In genomic region chr17:69207562-69208312, GRCm38 (mm10) we compare ENCODE assay signal across 14 mouse cellular contexts.
DNase-seq lines count a peak whose midpoint lies in the region; ATAC-seq lines count a peak whose summit lies in the region.
"Had no signal": no experiment of that assay in that cellular context is flagged by ENCODE, and none has a peak within 500 bp of the region (broad histone marks: within the 10 kb centered on the region; RNA-seq: fewer than 3 reads in every experiment).

No protein-coding gene starts in this region.

- H3K27ac ChIP-seq in forebrain, embryonic 15.5 days (replicated peaks) = no peak overlapping the region
- 0 out of 2 replicates have a peak overlapping the region, but pooled peaks have one; percentile 7 for H3K27ac ChIP-seq in limb, embryonic 10.5 days
- no peak overlapping the region for H3K27ac ChIP-seq in neural tube, embryonic 14.5 days (ENCODE audit: low read depth, low read length)
- H3K27ac ChIP-seq: gastrocnemius, adult 2 months; liver, embryonic 12.5 days had no signal

- ATAC-seq in frontal cortex, adult (ENCODE audit: low TSS enrichment) = peak; percentile 72
- ATAC-seq in forebrain, embryonic 15.5 days (replicated peaks) = peak; percentile 63
- peak; percentile 82 for ATAC-seq in neural tube, embryonic 14.5 days (ENCODE audit: low read depth)
- ATAC-seq: liver, embryonic 12.5 days had no signal

- 27% methylated on average over 15 of the region's 15 CpGs for WGBS in forebrain, embryonic 15.5 days
- WGBS in limb, embryonic 10.5 days = 58% methylated on average over 15 of the region's 15 CpGs
- WGBS in neural tube, embryonic 14.5 days = 17% methylated on average over 15 of the region's 15 CpGs

- H3K9ac ChIP-seq in forebrain, embryonic 15.5 days (replicated peaks) = no peak overlapping the region
- 0 out of 2 replicates have a peak overlapping the region, but pooled peaks have one; percentile 16 for H3K9ac ChIP-seq in neural tube, embryonic 14.5 days (replicated peaks; ENCODE audit: low read depth, low read length)
- H3K9ac ChIP-seq: liver, embryonic 12.5 days had no signal

- H3K4me2 ChIP-seq in forebrain, embryonic 15.5 days (replicated peaks) = no peak overlapping the region
- H3K4me2 ChIP-seq in neural tube, embryonic 14.5 days (ENCODE audit: low read depth, low read length) = 0 out of 2 replicates have a peak overlapping the region, but pooled peaks have one; percentile 11
- H3K4me2 ChIP-seq: liver, embryonic 12.5 days had no signal

- DNase-seq in frontal cortex, adult 2 months (ENCODE audit: extremely low spot score in 1 of 2, low spot score in 1 of 2) = no peak
- no peak for DNase-seq in limb, embryonic 10.5 days (ENCODE audit: low spot score)
- no peak for DNase-seq in right cerebral cortex, adult 2 months (ENCODE audit: low spot score in 2 of 2)
- no peak for DNase-seq in thymus, postnatal 14 days
- DNase-seq in ovary, postnatal 36 days (ENCODE audit: low spot score) = no peak
- DNase-seq: adrenal gland, adult 8-10 months; cerebellum, postnatal 36 days; gastrocnemius, adult 2 months; kidney, postnatal 25 days; lung, postnatal 10 days had no signal

- H3K4me1 ChIP-seq in forebrain, embryonic 15.5 days = peaks cover 6% of the 10 kb centered on the region; the same call in 1 of the 2 replicates
- H3K4me1 ChIP-seq in limb, embryonic 10.5 days = peaks cover 8% of the 10 kb centered on the region
- 0 out of 2 replicates have a peak, but pooled peaks cover 3% of the 10 kb centered on the region for H3K4me1 ChIP-seq in neural tube, embryonic 14.5 days (ENCODE audit: control insufficient read depth, insufficient read depth, low read length)
- H3K4me1 ChIP-seq: liver, embryonic 12.5 days had no signal

- peaks cover 7% of the 10 kb centered on the region for H3K36me3 ChIP-seq in forebrain, embryonic 15.5 days
- peaks cover 11% of the 10 kb centered on the region for H3K36me3 ChIP-seq in limb, embryonic 10.5 days
- H3K36me3 ChIP-seq in neural tube, embryonic 14.5 days (ENCODE audit: control insufficient read depth, insufficient read depth, low read length) = no peaks in the 10 kb centered on the region

- no peaks in the 10 kb centered on the region for H3K27me3 ChIP-seq in forebrain, embryonic 15.5 days
- H3K27me3 ChIP-seq in limb, embryonic 10.5 days (ENCODE audit: low read depth, poor library complexity, severe bottlenecking) = no peaks in the 10 kb centered on the region
- no peaks in the 10 kb centered on the region for H3K27me3 ChIP-seq in neural tube, embryonic 14.5 days (ENCODE audit: control insufficient read depth, insufficient read depth, low read length)
- H3K27me3 ChIP-seq: liver, embryonic 12.5 days had no signal

- no peaks in the 10 kb centered on the region for H3K9me3 ChIP-seq in forebrain, embryonic 15.5 days
- no peaks in the 10 kb centered on the region for H3K9me3 ChIP-seq in limb, embryonic 10.5 days (replicated peaks)
- no peaks in the 10 kb centered on the region for H3K9me3 ChIP-seq in neural tube, embryonic 14.5 days (ENCODE audit: control insufficient read depth, low read length)
- H3K9me3 ChIP-seq: liver, embryonic 12.5 days had no signal

- no peak overlapping the region for H3K4me3 ChIP-seq in forebrain, embryonic 15.5 days
- H3K4me3 ChIP-seq in limb, embryonic 10.5 days = no peak overlapping the region
- H3K4me3 ChIP-seq in neural tube, embryonic 14.5 days (ENCODE audit: low read depth, low read length) = no peak overlapping the region
- H3K4me3 ChIP-seq: gastrocnemius, adult 2 months; liver, embryonic 12.5 days had no signal
